Mouse (Mus musculus): Measurements from ENCODE around the gene Kif20b. TPM values are rescaled to one million over a fixed set of nuclear protein-coding genes. Genes with fewer than 3 reads are reported as not detected.

Kif20b gene
- polyA plus RNA-seq (2017; shearing (Covaris generic)): 5.7 TPM

GRCm38 (mm10) chr19:34921652-34922602 is at the start of gene Kif20b:
TSS of gene Kif20b (plus strand) at chr19:34922361.

GRCm38 (mm10) chr19:34878603-34879541 is 43.3 kb upstream of the Kif20b start, which contains the start of gene Pank1:
TSS of gene Pank1 (minus strand) at chr19:34879455.

Other genes with a start within 250 kb of the Kif20b start
- not detected for gene Slc16a12, start 175.1 kb upstream of the Kif20b start, polyA plus RNA-seq (2017; shearing (Covaris generic))
- 7.2 TPM for gene Pank1, start 42.9 kb upstream of the Kif20b start, polyA plus RNA-seq (2017; shearing (Covaris generic))